Mouse (Mus musculus): ENCODE results near the gene Ide. TPM values are rescaled to one million over a fixed set of nuclear protein-coding genes. Genes with fewer than 3 reads are reported as not detected.

Gene Ide
- total and polyA plus RNA-seq, 3 experiments, result 56.0 to 116 (median 79.5) TPM

DNA sequence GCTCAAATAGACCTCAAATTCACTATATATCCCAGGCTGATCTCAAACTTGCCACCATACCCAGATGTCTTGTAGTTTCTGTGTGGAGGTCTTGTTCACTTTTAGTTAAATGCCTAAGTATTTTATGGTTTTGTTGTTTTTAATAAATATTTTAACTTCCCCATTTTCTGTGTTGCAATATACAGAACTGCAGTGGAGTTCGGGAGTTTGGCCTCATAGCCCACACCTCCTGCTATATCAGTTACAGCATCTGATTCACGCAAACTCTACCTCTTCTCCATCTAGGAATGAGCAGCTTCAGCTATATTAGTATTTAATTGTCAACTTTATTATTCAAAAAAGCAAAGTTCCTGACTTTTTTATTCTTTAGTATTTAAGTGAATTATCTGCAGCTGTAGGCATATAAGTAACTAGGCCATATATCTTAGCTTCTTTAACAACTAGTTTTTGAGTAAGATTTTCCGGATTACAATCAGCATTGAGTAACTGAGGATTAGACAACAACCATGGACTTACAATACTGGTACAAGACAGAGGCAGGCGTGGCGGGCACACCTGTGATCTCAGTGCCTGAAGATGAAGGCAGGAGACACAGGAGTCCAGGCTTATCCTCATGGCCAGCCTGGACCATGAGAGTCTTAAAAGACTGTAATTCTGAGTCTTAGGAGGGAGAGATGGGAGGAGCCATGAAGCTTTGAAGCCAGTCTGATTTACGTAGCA, 29.7 kb downstream of the Ide start:
- dilution Hi-C loops (cut with MboI; ENCODE audit: extremely low pct_ligation_motif_present, extremely low pct_unique_long_range_greater_than_20kb, low sequenced_read_pairs), result no loop called here

DNA sequence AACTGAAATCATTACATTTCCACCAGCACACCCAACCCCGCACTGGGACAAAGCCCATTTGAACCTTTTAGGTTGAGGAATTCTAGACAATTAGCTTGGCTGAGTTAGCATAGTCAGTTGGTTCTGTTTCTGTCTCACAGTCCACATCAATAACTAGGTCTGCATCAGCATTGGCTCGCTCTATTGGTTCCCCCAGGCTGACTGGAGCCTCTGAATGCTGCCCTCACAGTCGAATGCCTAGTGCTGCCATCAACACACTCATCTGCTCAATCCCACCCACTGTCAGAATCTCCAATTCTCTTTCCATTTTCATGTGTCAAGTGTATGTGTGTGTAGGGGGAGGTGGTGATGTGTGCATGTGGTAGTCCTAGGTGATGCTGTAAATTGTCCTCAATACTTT, 31.5 kb downstream of the Ide start:
- no peaks in the 10 kb centered on the region for H3K4me1 ChIP-seq (ENCODE audit: control insufficient read depth in 1 of 2, insufficient read depth in 2 of 2)
- H3K27me3 ChIP-seq (replicated peaks), result no peaks in the 10 kb centered on the region
- no peak for TF ChIP-seq NELFE (IDR thresholded peaks at IDR 0.05; ENCODE audit: low read depth, low read length)
- TF ChIP-seq TBP (conservative IDR thresholded peaks at IDR 0.05; ENCODE audit: low read depth, low read length), result no peak
- TF ChIP-seq IRF4 (IDR thresholded peaks at IDR 0.05; ENCODE audit: low read depth, low read length), result no peak
- no peak for TF ChIP-seq UBTF (IDR thresholded peaks at IDR 0.05; ENCODE audit: low read depth, low read length)
- no peak for TF ChIP-seq MAX (IDR thresholded peaks at IDR 0.05; ENCODE audit: low read length)
- no peak for TF ChIP-seq USF1 (IDR thresholded peaks at IDR 0.05; ENCODE audit: low read depth, low read length)
- no peak for TF ChIP-seq ZMIZ1 (IDR thresholded peaks at IDR 0.05; ENCODE audit: low read depth, low read length)
- no peak for TF ChIP-seq CHD2 (IDR thresholded peaks at IDR 0.05; ENCODE audit: low read length)
- H3K79me2 ChIP-seq (replicated peaks; ENCODE audit: control insufficient read depth, extremely low read depth, insufficient read depth, poor library complexity, severe bottlenecking), result no peaks in the 10 kb centered on the region
- no peak overlapping the region for H3K9ac ChIP-seq (ENCODE audit: insufficient read depth, low read depth)
- H3K27ac ChIP-seq (ENCODE audit: insufficient read depth, low read depth), result no peak overlapping the region
- no peaks in the 10 kb centered on the region for H3K9me3 ChIP-seq (replicated peaks; ENCODE audit: low read length)
- no peak overlapping the region for H3K4me3 ChIP-seq (replicated peaks in 1 of 3; ENCODE audit: low read depth in 2 of 3, low read length in 2 of 3, poor library complexity in 1 of 3)
- in situ Hi-C loops (cut with MboI; ENCODE audit: low pct_ligation_motif_present, low pct_unique_long_range_greater_than_20kb, low sequenced_read_pairs), result no loop called here
- peaks cover 65 to 86% of the 10 kb centered on the region in 2 experiments for H3K36me3 ChIP-seq (replicated peaks in 1 of 2; ENCODE audit: control insufficient read depth in 1 of 2, insufficient read depth in 1 of 2, low read length in 1 of 2)
- H3K4me2 ChIP-seq (ENCODE audit: insufficient read depth, low read depth, poor library complexity, severe bottlenecking), result no peak overlapping the region
- dilution Hi-C loops (cut with MboI; ENCODE audit: extremely low pct_ligation_motif_present, extremely low pct_unique_long_range_greater_than_20kb, low sequenced_read_pairs), result no loop called here
- no peak for DNase-seq (ENCODE audit: extremely low read depth)

More for the DNA sequence above, 29.7 kb downstream of the Ide start:
- H3K9me3 ChIP-seq (replicated peaks; ENCODE audit: low read length), result no peaks in the 10 kb centered on the region
- in situ Hi-C loops (cut with MboI; ENCODE audit: low pct_ligation_motif_present, low pct_unique_long_range_greater_than_20kb, low sequenced_read_pairs), result no loop called here
- H3K9ac ChIP-seq (ENCODE audit: insufficient read depth, low read depth), result no peak overlapping the region
- H3K4me3 ChIP-seq (replicated peaks in 1 of 3; ENCODE audit: low read depth in 2 of 3, low read length in 2 of 3, poor library complexity in 1 of 3), result no peak overlapping the region
- TF ChIP-seq TCF12 (IDR thresholded peaks at IDR 0.05; ENCODE audit: low read depth, low read length) (no peak), MEF2A (IDR thresholded peaks at IDR 0.05; ENCODE audit: borderline replicate concordance, low read depth, low read length) (no peak), USF1 (IDR thresholded peaks at IDR 0.05; ENCODE audit: low read depth, low read length) (no peak), PAX5 (IDR thresholded peaks at IDR 0.05; ENCODE audit: low read length) (no peak), POLR2AphosphoS2 (IDR thresholded peaks at IDR 0.05; ENCODE audit: low read depth, low read length) (no peak), KAT2A (IDR thresholded peaks at IDR 0.05; ENCODE audit: insufficient replicate concordance, low read length) (no peak), TBP (conservative IDR thresholded peaks at IDR 0.05; ENCODE audit: low read depth, low read length) (no peak), SIN3A (IDR thresholded peaks at IDR 0.05; ENCODE audit: low read length) (no peak), NRF1 (IDR thresholded peaks at IDR 0.05; ENCODE audit: low read depth, low read length) (no peak), EP300 (IDR thresholded peaks at IDR 0.05; ENCODE audit: low read length) (no peak), JUND (conservative IDR thresholded peaks at IDR 0.05; ENCODE audit: low read depth, low read length) (no peak), HCFC1 (IDR thresholded peaks at IDR 0.05; ENCODE audit: low read depth, low read length) (no peak), USF2 (conservative IDR thresholded peaks at IDR 0.05; ENCODE audit: low read depth, low read length) (no peak), ELF1 (IDR thresholded peaks at IDR 0.05; ENCODE audit: low read depth, low read length) (no peak), NELFE (IDR thresholded peaks at IDR 0.05; ENCODE audit: low read depth, low read length) (no peak), ETS1 (conservative IDR thresholded peaks at IDR 0.05; ENCODE audit: low read depth, low read length) (no peak), UBTF (IDR thresholded peaks at IDR 0.05; ENCODE audit: low read depth, low read length) (no peak), BHLHE40 (IDR thresholded peaks at IDR 0.05; ENCODE audit: low read depth, low read length) (no peak), POLR2A (IDR thresholded peaks at IDR 0.05; ENCODE audit: low read depth, low read length) (no peak)
- DNase-seq (ENCODE audit: extremely low read depth), result no peak
- no peaks in the 10 kb centered on the region for H3K27me3 ChIP-seq (replicated peaks)
- H3K4me2 ChIP-seq (ENCODE audit: insufficient read depth, low read depth, poor library complexity, severe bottlenecking), result no peak overlapping the region
- peaks cover 67 to 94% of the 10 kb centered on the region in 2 experiments for H3K36me3 ChIP-seq (replicated peaks in 1 of 2; ENCODE audit: control insufficient read depth in 1 of 2, insufficient read depth in 1 of 2, low read length in 1 of 2)
- H3K4me1 ChIP-seq (ENCODE audit: control insufficient read depth in 1 of 2, insufficient read depth in 2 of 2), result no peaks in the 10 kb centered on the region
- peaks cover 2% of the 10 kb centered on the region; the same call in 1 of the 2 replicates for H3K79me2 ChIP-seq (replicated peaks; ENCODE audit: control insufficient read depth, extremely low read depth, insufficient read depth, poor library complexity, severe bottlenecking)
- no peak overlapping the region for H3K27ac ChIP-seq (ENCODE audit: insufficient read depth, low read depth)

All from CH12.LX (cell line).